Mouse (Mus musculus): ENCODE measurements around the gene Tagln2.

DNA sequence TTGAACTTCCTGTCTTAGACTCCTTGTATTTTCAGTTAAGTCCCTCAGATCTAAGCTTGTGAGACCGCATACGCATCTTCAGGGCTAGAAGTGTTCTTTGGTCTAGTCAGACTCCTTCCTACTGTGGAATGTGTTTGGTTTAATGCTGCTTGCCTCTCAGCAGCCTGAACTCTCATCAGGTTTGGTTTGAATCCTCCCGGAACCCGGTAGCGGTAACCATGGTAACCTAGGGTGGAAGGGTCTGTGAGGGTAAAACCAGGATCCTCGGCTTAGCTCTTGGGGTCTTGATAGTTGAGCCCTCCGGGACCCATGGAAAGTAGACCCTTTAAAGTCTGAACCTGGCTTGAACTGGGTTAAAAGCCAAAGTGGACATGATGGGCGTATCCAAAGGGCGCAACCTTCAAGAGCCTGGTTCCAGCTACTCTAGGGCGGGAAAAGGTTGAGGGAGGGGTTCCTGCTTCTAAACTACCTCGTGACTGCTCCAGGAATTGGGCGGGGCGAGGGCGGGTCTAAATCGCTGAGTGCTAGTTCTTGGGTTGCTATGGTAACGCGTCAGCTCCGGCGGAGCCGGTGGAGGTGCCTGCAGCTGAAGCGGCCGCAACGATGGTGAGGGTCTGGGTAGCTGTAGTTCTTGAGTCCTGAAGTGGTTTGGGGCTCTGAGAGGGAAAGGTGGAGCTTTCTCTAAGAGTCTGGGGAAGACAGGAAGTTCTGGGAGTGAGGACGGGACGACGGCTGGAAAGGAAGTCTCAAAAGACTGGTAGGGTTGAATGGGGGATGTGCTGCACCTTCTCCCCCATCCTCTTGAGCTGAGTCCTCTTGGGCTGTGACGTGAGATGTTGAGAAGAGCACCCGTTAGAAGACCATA lies 21.0 kb downstream of the Tagln2 start, which contains the start of gene Cfap45:
- TF ChIP-seq CEBPB (IDR thresholded peaks at IDR 0.05; ENCODE audit: insufficient read depth, poor library complexity, severe bottlenecking) (no peak), POLR2A (IDR thresholded peaks at IDR 0.05; ENCODE audit: insufficient read length, low read depth) (no peak), USF1 (IDR thresholded peaks at IDR 0.05; ENCODE audit: low read depth) (no peak)
